Mouse (Mus musculus) monocyte, adult 5-6 weeks (primary cell): ENCODE measurements around the gene Nfyc. TPM values are rescaled to one million over a fixed set of nuclear protein-coding genes. Genes with fewer than 3 reads are reported as not detected.

Experiments
- ATAC-seq: fragments of 153-309, 156-312 bp; replicated peaks from 2 replicates; pipeline ENCODE4 v1.8.0; 2017; ENCODE audit warnings: mild to moderate bottlenecking; ENCODE audit not compliant: low TSS enrichment, insufficient number of reproducible peaks, severe bottlenecking, poor library complexity, low FRiP score
- total RNA-seq: library from RNA; stranded (forward); fragments of 200-1000, 200-491, 200-594 nt; gene quantifications from 3 replicates; pipeline ENCODE4 v1.2.3, GENCODE M21; 2017

The Nfyc gene
- total RNA-seq, 1 experiment from 2014 or later, result 46.7 TPM

GRCm38 (mm10) chr4:120729441-120729840, 101.9 kb downstream of the Nfyc start:
- no peak for ATAC-seq

GRCm38 (mm10) chr4:120727842-120728241, 103.5 kb downstream of the Nfyc start:
- ATAC-seq, result no peak

- ATAC-seq, result no peak
Measured at GRCm38 (mm10) chr4:120726174-120726573, 105.2 kb downstream of the Nfyc start.

GRCm38 (mm10) chr4:120725516-120726090, 105.8 kb downstream of the Nfyc start:
- ATAC-seq, result no peak

GRCm38 (mm10) chr4:120721574-120721973, 109.8 kb downstream of the Nfyc start:
- no peak for ATAC-seq

GRCm38 (mm10) chr4:120719152-120719551, 112.2 kb downstream of the Nfyc start:
- no peak for ATAC-seq

GRCm38 (mm10) chr4:120717591-120717990, 113.8 kb downstream of the Nfyc start:
- no peak for ATAC-seq

- ATAC-seq, result no peak
Measured at GRCm38 (mm10) chr4:120716765-120717164, 114.6 kb downstream of the Nfyc start.

- ATAC-seq, result 0 out of 2 replicates have a peak, but pooled peaks have one; percentile 32
Measured at GRCm38 (mm10) chr4:120716141-120716571, 115.2 kb downstream of the Nfyc start.

- ATAC-seq, result no peak
Measured at GRCm38 (mm10) chr4:120713856-120714497, 117.4 kb downstream of the Nfyc start.

GRCm38 (mm10) chr4:120713021-120713420, 118.4 kb downstream of the Nfyc start:
- ATAC-seq, result no peak

GRCm38 (mm10) chr4:120712236-120712635, 119.1 kb downstream of the Nfyc start:
- no peak for ATAC-seq

Other genes with a start within 250 kb of the Nfyc start
- gene Gm8439, start 242.8 kb downstream of the Nfyc start, total RNA-seq, result not detected in 3 replicates
- 2.3 to 15.8 TPM (median 14.1 TPM) in 3 replicates for gene Cited4, start 165.0 kb downstream of the Nfyc start, total RNA-seq
- gene Kcnq4, start 83.0 kb downstream of the Nfyc start, total RNA-seq, result not detected in 3 replicates
- 1.7 to 2.9 TPM (median 1.7 TPM) in 3 replicates for gene Rims3, start 23.2 kb upstream of the Nfyc start, total RNA-seq
- 6.7 to 14.7 TPM (median 12.3 TPM) in 3 replicates for gene Exo5, start 93.4 kb upstream of the Nfyc start, total RNA-seq
- 2.9 to 7.0 TPM (median 5.2 TPM) in 3 replicates for gene Zfp69, start 120.1 kb upstream of the Nfyc start, total RNA-seq
- 53.3 to 79.2 TPM (median 60.5 TPM) in 3 replicates for gene Smap2, start 185.7 kb upstream of the Nfyc start, total RNA-seq
- gene Col9a2, start 207.8 kb upstream of the Nfyc start, total RNA-seq, result not detected in 3 replicates